Mouse (Mus musculus) liver, postnatal 0 days (tissue): Measurements from ENCODE around the gene Wapl. TPM values are rescaled to one million over a fixed set of nuclear protein-coding genes. Genes with fewer than 3 reads are reported as not detected.

ENCODE experiments used
- ATAC-seq: fragments of 200-750 bp; cut with Nextera tagmentation; 2 replicates; pipeline ENCODE4 v1.8.0; 2017; ENCODE audit warnings: mild to moderate bottlenecking, moderate library complexity
- DNase-seq: peaks from one replicate; pipeline ENCODE4 v3.0.0-alpha.2; 2016
- H3K27ac ChIP-seq: fragments of 300-500 bp; sonication (generic); 2 replicates; pipeline ENCODE4 v1.5.1; 2014; ENCODE audit warnings: antibody characterized with exemption, moderate library complexity, mild to moderate bottlenecking, low read depth
- H3K27me3 ChIP-seq: fragments of 300-500 bp; sonication (generic); 2 replicates; pipeline ENCODE4 v1.6.1; 2014; ENCODE audit warnings: low read length, control low read depth, mixed read lengths; ENCODE audit not compliant: insufficient read depth
- H3K36me3 ChIP-seq: fragments of 300-500 bp; sonication (generic); replicated peaks from 2 replicates; pipeline ENCODE4 v1.6.1; 2014; ENCODE audit warnings: mild to moderate bottlenecking, control low read depth, low read length, moderate library complexity, mixed read lengths; ENCODE audit not compliant: insufficient read depth
- H3K4me1 ChIP-seq: fragments of 300-500 bp; sonication (generic); 2 replicates; pipeline ENCODE4 v1.6.1; 2014; ENCODE audit warnings: antibody characterized with exemption, mild to moderate bottlenecking, control low read depth; ENCODE audit not compliant: insufficient read depth
- H3K4me2 ChIP-seq: fragments of 300-500 bp; sonication (generic); 2 replicates; pipeline ENCODE4 v1.6.1; 2014; ENCODE audit warnings: low read depth, mild to moderate bottlenecking, low read length, moderate library complexity, mixed read lengths
- H3K4me3 ChIP-seq: fragments of 300-500 bp; sonication (generic); 2 replicates; pipeline ENCODE4 v1.5.1; 2014; ENCODE audit warnings: low read depth, low read length
- H3K9ac ChIP-seq: fragments of 300-500 bp; sonication (generic); replicated peaks from 2 replicates; pipeline ENCODE4 v1.6.1; 2014; ENCODE audit warnings: mild to moderate bottlenecking, moderate library complexity
- H3K9me3 ChIP-seq: fragments of 300-500 bp; sonication (generic); 2 replicates; pipeline ENCODE4 v1.6.1; 2016; ENCODE audit warnings: mild to moderate bottlenecking, control low read depth, low read length, mixed read lengths
- CTCF ChIP-seq: sonication (generic); IDR thresholded peaks from 2 replicates; pipeline ENCODE4 v1.5.1; 2016; ENCODE audit warnings: antibody characterized with exemption, low read depth
- EP300 ChIP-seq: IDR thresholded peaks from 2 replicates; pipeline ENCODE4 v1.6.1; 2016; ENCODE audit warnings: antibody characterized with exemption, low read depth, mild to moderate bottlenecking
- WGBS: fragments of 180-500 bp; shearing (Covaris S2); extraction: QIAGEN DNeasy Blood & Tissue Kit; methylation state at CpG from one replicate; pipeline ENCODE4 v1.1.7; 2014; ENCODE audit not compliant: insufficient replicate concordance; 5-methylcytosine and 5-hydroxymethylcytosine counted together
- polyA plus RNA-seq: library from polyadenylated mRNA; unstranded; fragments of >200 nt; fragmentation: Nextera tagmentation; extraction: Ambion mirVana; gene quantifications from 2 replicates; pipeline ENCODE4 v1.2.1, GENCODE M21; 2015

Wapl gene
- polyA plus RNA-seq, 1 experiment from 2014 or later, result 15.3 TPM

DNA sequence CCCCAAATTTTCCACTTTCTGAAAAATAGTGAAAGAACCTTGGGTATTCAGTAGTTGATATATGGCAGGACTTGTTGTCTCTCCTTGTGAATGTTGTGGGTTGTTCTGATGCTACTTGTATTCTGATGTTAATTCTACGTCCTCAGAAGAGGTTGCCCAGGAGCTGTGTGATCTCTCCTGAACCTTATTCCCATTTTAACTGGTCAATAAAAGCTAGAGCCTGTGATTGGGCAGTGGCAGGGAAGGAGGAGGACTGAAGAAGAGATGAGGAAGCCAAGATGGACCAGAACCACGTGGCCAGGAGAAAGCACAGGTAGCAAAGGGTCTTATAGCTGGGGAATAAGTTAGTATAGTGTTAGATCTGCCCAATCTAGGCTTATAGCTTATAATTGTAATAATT, 7.1 kb downstream of the Wapl start:
- Histone ChIP-seq H3K4me3 (no peak overlapping the region), H3K27me3 (no peaks in the 10 kb centered on the region), H3K36me3 (peaks cover 40% of the 10 kb centered on the region), H3K9ac (no peak overlapping the region), H3K4me1 (peaks cover 8% of the 10 kb centered on the region), H3K4me2 (no peak overlapping the region), H3K27ac (no peak overlapping the region), H3K9me3 (no peaks in the 10 kb centered on the region)
- ATAC-seq, result no peak
- 83% methylated on average over 2 of the region's 2 CpGs for WGBS
- DNase-seq, result no peak
- TF ChIP-seq CTCF (no peak), EP300 (no peak)

DNA sequence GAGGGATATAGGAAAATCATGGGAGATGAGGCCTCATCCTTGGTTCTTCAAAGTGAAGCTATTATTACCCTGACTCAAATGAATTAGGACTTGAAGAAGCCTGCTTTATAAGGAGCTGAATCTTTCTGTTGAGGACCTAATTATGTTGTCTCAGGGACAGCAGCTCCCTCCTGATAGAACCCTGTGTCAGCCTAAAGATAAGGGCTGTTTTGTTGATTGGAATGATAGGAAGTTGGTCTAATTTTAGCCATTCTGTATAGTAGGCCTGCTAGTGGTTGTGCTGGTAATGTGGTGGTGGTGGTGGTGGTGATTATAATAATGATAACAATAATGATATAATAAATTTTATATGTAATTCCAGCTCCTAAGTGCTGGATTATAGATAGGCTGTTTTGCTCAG, 11.3 kb downstream of the Wapl start:
- DNase-seq, result no peak
- Histone ChIP-seq H3K4me1 (no peaks in the 10 kb centered on the region), H3K36me3 (peaks cover 35% of the 10 kb centered on the region), H3K9ac (no peak overlapping the region), H3K27ac (no peak overlapping the region), H3K4me3 (no peak overlapping the region), H3K27me3 (no peaks in the 10 kb centered on the region), H3K4me2 (no peak overlapping the region), H3K9me3 (no peaks in the 10 kb centered on the region)
- ATAC-seq, result no peak
- TF ChIP-seq CTCF, result no peak
- TF ChIP-seq EP300, result 0 out of 2 replicates have a peak, but pooled peaks have one; percentile 10

DNA sequence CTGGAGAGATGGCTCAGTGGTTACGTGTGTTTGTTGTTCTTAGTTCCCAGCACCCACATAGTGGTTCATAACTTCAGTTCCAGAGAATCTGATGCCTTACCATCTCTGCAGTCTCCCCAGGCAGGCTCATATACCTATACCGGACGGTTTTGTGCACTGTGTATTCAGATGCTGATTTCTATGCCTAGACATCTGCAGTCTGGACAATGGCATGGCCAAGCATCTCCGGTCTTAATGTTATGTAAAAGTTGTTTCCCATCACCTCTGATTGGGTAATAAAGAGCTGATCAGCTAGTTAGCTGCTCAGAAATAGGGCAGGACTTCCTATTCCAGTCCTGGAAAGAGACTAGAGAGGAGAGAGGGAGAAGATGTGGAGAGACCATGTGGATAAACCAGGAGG, 20.2 kb downstream of the Wapl start:
- Histone ChIP-seq H3K27ac (no peak overlapping the region), H3K36me3 (peaks cover 48% of the 10 kb centered on the region), H3K9ac (no peak overlapping the region), H3K4me1 (no peaks in the 10 kb centered on the region), H3K4me2 (no peak overlapping the region), H3K4me3 (no peak overlapping the region), H3K27me3 (no peaks in the 10 kb centered on the region), H3K9me3 (no peaks in the 10 kb centered on the region)
- 94% methylated on average over 4 of the region's 4 CpGs for WGBS
- ATAC-seq (no peak), DNase-seq (no peak)
- TF ChIP-seq CTCF, result no peak
- no peak for TF ChIP-seq EP300

DNA sequence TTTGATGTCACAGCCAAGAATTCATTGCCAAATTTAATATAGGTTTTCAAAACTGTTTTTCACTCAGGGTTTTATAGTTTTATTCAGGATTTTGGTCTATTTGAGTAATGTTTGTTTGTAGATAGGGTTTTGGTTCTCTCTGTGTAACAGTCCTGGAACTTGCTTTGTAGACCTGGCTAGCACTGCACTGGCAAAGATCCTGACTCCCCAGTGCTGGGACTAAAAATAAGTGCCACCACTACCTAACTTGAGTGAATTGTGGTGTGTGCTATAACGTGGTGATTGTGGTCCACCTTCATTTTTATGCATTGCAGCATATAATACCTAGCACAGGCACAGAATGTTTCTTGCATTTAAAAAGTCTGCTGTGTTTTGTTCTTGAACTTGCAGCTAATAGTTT, 23.6 kb downstream of the Wapl start:
- no peak for ATAC-seq
- no peaks in the 10 kb centered on the region for H3K4me1 ChIP-seq
- H3K9ac ChIP-seq, result no peak overlapping the region
- 67% methylated on average over 1 of the region's 1 CpGs for WGBS
- no peak for DNase-seq
- no peak overlapping the region for H3K4me2 ChIP-seq
- no peak overlapping the region for H3K4me3 ChIP-seq
- H3K27ac ChIP-seq, result no peak overlapping the region
- H3K36me3 ChIP-seq, result peaks cover 41% of the 10 kb centered on the region
- H3K27me3 ChIP-seq, result no peaks in the 10 kb centered on the region
- H3K9me3 ChIP-seq, result no peaks in the 10 kb centered on the region
- TF ChIP-seq CTCF (no peak), EP300 (no peak)

DNA sequence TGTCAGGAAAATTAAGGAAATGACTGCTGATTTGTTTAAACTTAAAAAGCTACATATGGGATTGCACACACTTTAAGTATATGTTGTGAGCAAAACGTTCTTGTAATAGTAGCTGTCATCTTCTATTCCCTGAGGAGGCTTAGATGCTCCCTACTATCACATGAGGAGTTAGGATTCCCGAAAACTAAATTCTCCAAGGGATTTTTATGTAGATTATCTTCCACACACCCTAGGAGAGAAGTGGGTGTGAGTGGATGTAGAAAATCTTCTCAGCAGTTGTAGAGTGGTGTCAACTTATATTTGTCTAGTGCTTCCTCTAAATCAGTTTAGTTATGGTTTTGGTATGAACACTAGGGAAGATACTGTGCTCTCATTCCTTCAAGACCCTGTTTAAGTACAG, 36.5 kb downstream of the Wapl start:
- Histone ChIP-seq H3K4me2 (no peak overlapping the region), H3K9me3 (no peaks in the 10 kb centered on the region), H3K27ac (no peak overlapping the region), H3K4me3 (no peak overlapping the region), H3K9ac (no peak overlapping the region), H3K27me3 (no peaks in the 10 kb centered on the region), H3K36me3 (peaks cover 20% of the 10 kb centered on the region), H3K4me1 (no peaks in the 10 kb centered on the region)
- ATAC-seq, result no peak
- 87% methylated on average over 2 of the region's 2 CpGs for WGBS
- TF ChIP-seq EP300 (no peak), CTCF (no peak)
- DNase-seq, result no peak

DNA sequence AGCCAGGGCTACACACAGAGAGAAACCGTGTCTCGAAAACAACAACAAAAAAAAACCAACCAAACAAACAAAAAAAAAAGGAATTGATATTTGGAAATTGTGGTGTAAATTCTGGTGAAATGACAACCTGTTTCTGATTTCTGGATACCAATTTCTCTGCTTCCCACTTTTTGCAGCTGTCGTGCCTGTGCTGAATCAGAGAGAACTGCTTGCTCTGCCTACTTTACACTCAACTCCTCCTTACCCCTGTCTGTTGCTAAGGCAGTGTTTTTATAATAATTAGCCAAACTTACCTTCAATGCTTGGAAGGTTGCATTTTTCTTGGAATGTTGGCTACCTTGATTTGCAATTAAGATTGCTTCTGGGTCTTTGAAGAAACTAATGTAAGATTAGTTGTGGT, 38.3 kb downstream of the Wapl start:
- Histone ChIP-seq H3K4me1 (no peaks in the 10 kb centered on the region), H3K27ac (no peak overlapping the region), H3K4me3 (no peak overlapping the region), H3K9ac (no peak overlapping the region), H3K27me3 (no peaks in the 10 kb centered on the region), H3K36me3 (peaks cover 22% of the 10 kb centered on the region), H3K9me3 (no peaks in the 10 kb centered on the region), H3K4me2 (no peak overlapping the region)
- no peak for DNase-seq
- no peak for ATAC-seq
- WGBS, result 78% methylated on average over 3 of the region's 3 CpGs
- no peak for TF ChIP-seq EP300
- no peak for TF ChIP-seq CTCF

DNA sequence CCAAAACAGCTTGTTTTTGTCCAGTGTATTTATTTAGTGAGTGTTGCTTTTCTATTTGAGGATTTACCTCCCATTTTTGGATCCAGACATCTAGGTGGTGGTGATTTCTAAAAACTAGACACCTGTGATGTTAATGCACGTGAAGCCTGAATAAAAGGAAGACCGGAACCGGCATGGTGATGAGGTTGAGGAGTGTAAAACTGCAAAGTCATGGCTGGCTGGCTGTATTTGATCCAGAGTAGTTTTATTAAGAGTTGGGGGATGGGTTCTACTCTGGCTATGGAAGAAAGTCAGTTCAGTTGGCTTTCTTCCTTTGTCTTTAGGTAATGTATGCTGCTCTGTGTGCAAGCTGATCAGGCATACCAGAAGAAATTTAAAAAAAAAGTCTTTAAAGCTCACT, 39.1 kb downstream of the Wapl start:
- no peak overlapping the region for H3K27ac ChIP-seq
- no peak overlapping the region for H3K9ac ChIP-seq
- ATAC-seq (no peak), DNase-seq (no peak)
- no peaks in the 10 kb centered on the region for H3K9me3 ChIP-seq
- no peak overlapping the region for H3K4me3 ChIP-seq
- no peaks in the 10 kb centered on the region for H3K27me3 ChIP-seq
- no peak overlapping the region for H3K4me2 ChIP-seq
- TF ChIP-seq EP300, result no peak
- TF ChIP-seq CTCF, result no peak
- peaks cover 22% of the 10 kb centered on the region for H3K36me3 ChIP-seq
- WGBS, result 63% methylated on average over 3 of the region's 3 CpGs
- no peaks in the 10 kb centered on the region for H3K4me1 ChIP-seq
